Mouse (Mus musculus): ENCODE data around the gene Oprl1.

The Oprl1 gene

GRCm38 (mm10) chr2:181692304-181692703, 22.5 kb upstream of the Oprl1 start:
- no peak for DNase-seq (ENCODE audit: low read depth, low spot score)

- DNase-seq (ENCODE audit: low read depth, low spot score): peak; percentile 80
Measured at GRCm38 (mm10) chr2:181693339-181694280, 21.2 kb upstream of the Oprl1 start, which contains the start of gene Rgs19. Gene Rgs19, minus strand, starts transcription at chr2:181693977.

- DNase-seq (ENCODE audit: low read depth, low spot score): no peak
Measured at GRCm38 (mm10) chr2:181694581-181694980, 20.2 kb upstream of the Oprl1 start.

- no peak for DNase-seq (ENCODE audit: low read depth, low spot score)
Measured at GRCm38 (mm10) chr2:181695776-181696175, 19.0 kb upstream of the Oprl1 start.

- no peak for DNase-seq (ENCODE audit: low read depth, low spot score)
Measured at GRCm38 (mm10) chr2:181696801-181697420, 17.9 kb upstream of the Oprl1 start.

- DNase-seq (ENCODE audit: low read depth, low spot score): no peak
Measured at GRCm38 (mm10) chr2:181698241-181698640, 16.6 kb upstream of the Oprl1 start, which contains the start of gene Lkaaear1. Gene Lkaaear1, minus strand, starts transcription at chr2:181698442.

- no peak for DNase-seq (ENCODE audit: low read depth, low spot score)
Measured at GRCm38 (mm10) chr2:181706668-181707067, 8.1 kb upstream of the Oprl1 start.

GRCm38 (mm10) chr2:181713749-181714148, 1.1 kb upstream of the Oprl1 start:
- DNase-seq (ENCODE audit: low read depth, low spot score): peak; percentile 15

- no peak for DNase-seq (ENCODE audit: low read depth, low spot score)
Measured at GRCm38 (mm10) chr2:181715382-181715781, 566 bp downstream of the Oprl1 start.

GRCm38 (mm10) chr2:181716991-181717390, 2.2 kb downstream of the Oprl1 start:
- no peak for DNase-seq (ENCODE audit: low read depth, low spot score)

GRCm38 (mm10) chr2:181720061-181720460, 5.2 kb downstream of the Oprl1 start:
- DNase-seq (ENCODE audit: low read depth, low spot score): no peak

- DNase-seq (ENCODE audit: low read depth, low spot score): no peak
Measured at GRCm38 (mm10) chr2:181721200-181721599, 6.4 kb downstream of the Oprl1 start.

GRCm38 (mm10) chr2:181722213-181722612, 7.4 kb downstream of the Oprl1 start:
- peak; percentile 54 for DNase-seq (ENCODE audit: low read depth, low spot score)

GRCm38 (mm10) chr2:181727659-181728262, 12.9 kb downstream of the Oprl1 start:
- no peak for DNase-seq (ENCODE audit: low read depth, low spot score)

GRCm38 (mm10) chr2:181730051-181730450, 15.2 kb downstream of the Oprl1 start:
- no peak for DNase-seq (ENCODE audit: low read depth, low spot score)

- no peak for DNase-seq (ENCODE audit: low read depth, low spot score)
Measured at GRCm38 (mm10) chr2:181752626-181753025, 37.8 kb downstream of the Oprl1 start.

- no peak for DNase-seq (ENCODE audit: low read depth, low spot score)
Measured at GRCm38 (mm10) chr2:181758147-181758725, 43.4 kb downstream of the Oprl1 start.

GRCm38 (mm10) chr2:181759041-181759440, 44.2 kb downstream of the Oprl1 start:
- DNase-seq (ENCODE audit: low read depth, low spot score): peak; percentile 42

GRCm38 (mm10) chr2:181763006-181763830, 48.4 kb downstream of the Oprl1 start, which contains the start of gene Myt1:
Gene Myt1, plus strand, starts transcription at chr2:181763332.
- peak; percentile 62 for DNase-seq (ENCODE audit: low read depth, low spot score)

- peak; percentile 60 for DNase-seq (ENCODE audit: low read depth, low spot score)
Measured at GRCm38 (mm10) chr2:181763886-181764527, 49.2 kb downstream of the Oprl1 start.
